Mouse (Mus musculus): Measurements from ENCODE around the gene Oasl2. TPM values are rescaled to one million over a fixed set of nuclear protein-coding genes. Genes with fewer than 3 reads are reported as not detected.
"Not testable (repeated sequence)": the region's sequence is repeated elsewhere in the genome, so short reads cannot be mapped to it uniquely, and the experiment has no call there.

Gene Oasl2
- total and polyA plus RNA-seq, 3 experiments = 5.8 to 11.7 (median 7.3) TPM

- H3K9ac ChIP-seq (ENCODE audit: low read depth, low read length) = no peak overlapping the region
- intact Hi-C loops (cut with DNase I) = loop anchor here (2.0 kb wide), 1 partner anchor 264 kb away; no protein-coding TSS in a partner anchor
- no peaks in the 10 kb centered on the region; the same call in 1 of the 2 replicates for H3K4me1 ChIP-seq (ENCODE audit: control insufficient read depth, insufficient read depth, low read length)
- H3K27ac ChIP-seq = no peak overlapping the region
- H3K4me3 ChIP-seq = no peak overlapping the region
- peak; percentile 83 for TF ChIP-seq CTCF (IDR thresholded peaks at IDR 0.05)
- TF ChIP-seq EP300 (IDR thresholded peaks at IDR 0.05; ENCODE audit: insufficient read depth, low read depth, low read length) = no peak
- 61% methylated on average over 1 of the region's 1 CpGs for WGBS
- H3K36me3 ChIP-seq (ENCODE audit: control insufficient read depth, insufficient read depth, low read length) = no peaks in the 10 kb centered on the region
- no peaks in the 10 kb centered on the region for H3K27me3 ChIP-seq (ENCODE audit: control insufficient read depth, insufficient read depth, low read length)
- DNase-seq = peak in 1 of 2 experiments; percentile 39
- H3K79me2 ChIP-seq (replicated peaks; ENCODE audit: control insufficient read depth, insufficient read depth, low read length) = no peaks in the 10 kb centered on the region
Measured at GRCm38 (mm10) chr5:114902413-114902812, 5.7 kb downstream of the Oasl2 start.

GRCm38 (mm10) chr5:114908598-114909305, 12.0 kb downstream of the Oasl2 start:
- no peak overlapping the region for H3K9ac ChIP-seq (ENCODE audit: low read depth, low read length)
- H3K79me2 ChIP-seq (replicated peaks; ENCODE audit: control insufficient read depth, insufficient read depth, low read length) = no peaks in the 10 kb centered on the region
- H3K27ac ChIP-seq = no peak overlapping the region
- peaks cover 2% of the 10 kb centered on the region for H3K4me1 ChIP-seq (ENCODE audit: control insufficient read depth, insufficient read depth, low read length)
- intact Hi-C loops (cut with DNase I) = no loop called here
- no peaks in the 10 kb centered on the region for H3K36me3 ChIP-seq (ENCODE audit: control insufficient read depth, insufficient read depth, low read length)
- TF ChIP-seq POLR2A (IDR thresholded peaks at IDR 0.05; ENCODE audit: insufficient read depth, low read depth, low read length) = no peak
- TF ChIP-seq CTCF (IDR thresholded peaks at IDR 0.05) = no peak
- no peak for TF ChIP-seq EP300 (IDR thresholded peaks at IDR 0.05; ENCODE audit: insufficient read depth, low read depth, low read length)
- 64% methylated on average over 13 of the region's 13 CpGs for WGBS
- no peak for DNase-seq
- H3K27me3 ChIP-seq (ENCODE audit: control insufficient read depth, insufficient read depth, low read length) = no peaks in the 10 kb centered on the region
- no peak overlapping the region for H3K4me3 ChIP-seq

GRCm38 (mm10) chr5:114913686-114914085, 16.9 kb downstream of the Oasl2 start:
- DNase-seq = no peak
- H3K4me1 ChIP-seq (ENCODE audit: control insufficient read depth, insufficient read depth, low read length) = peaks cover 8% of the 10 kb centered on the region
- H3K27me3 ChIP-seq (ENCODE audit: control insufficient read depth, insufficient read depth, low read length) = no peaks in the 10 kb centered on the region
- WGBS = 34% methylated on average over 4 of the region's 4 CpGs
- H3K79me2 ChIP-seq (replicated peaks; ENCODE audit: control insufficient read depth, insufficient read depth, low read length) = no peaks in the 10 kb centered on the region
- H3K9ac ChIP-seq (ENCODE audit: low read depth, low read length) = no peak overlapping the region
- intact Hi-C loops (cut with DNase I) = no loop called here
- H3K36me3 ChIP-seq (ENCODE audit: control insufficient read depth, insufficient read depth, low read length) = no peaks in the 10 kb centered on the region
- H3K27ac ChIP-seq = no peak overlapping the region
- no peak overlapping the region for H3K4me3 ChIP-seq
- no peak for TF ChIP-seq CTCF (IDR thresholded peaks at IDR 0.05)
- no peak for TF ChIP-seq POLR2A (IDR thresholded peaks at IDR 0.05; ENCODE audit: insufficient read depth, low read depth, low read length)
- TF ChIP-seq EP300 (IDR thresholded peaks at IDR 0.05; ENCODE audit: insufficient read depth, low read depth, low read length) = no peak

- H3K36me3 ChIP-seq (ENCODE audit: control insufficient read depth, insufficient read depth, low read length) = no peaks in the 10 kb centered on the region
- 75% methylated on average over 8 of the region's 8 CpGs for WGBS
- no peak for DNase-seq
- H3K27me3 ChIP-seq (ENCODE audit: control insufficient read depth, insufficient read depth, low read length) = no peaks in the 10 kb centered on the region
- H3K4me3 ChIP-seq = no peak overlapping the region
- peaks cover 8% of the 10 kb centered on the region for H3K4me1 ChIP-seq (ENCODE audit: control insufficient read depth, insufficient read depth, low read length)
- intact Hi-C loops (cut with DNase I) = no loop called here
- H3K27ac ChIP-seq = no peak overlapping the region
- no peaks in the 10 kb centered on the region for H3K79me2 ChIP-seq (replicated peaks; ENCODE audit: control insufficient read depth, insufficient read depth, low read length)
- TF ChIP-seq EP300 (IDR thresholded peaks at IDR 0.05; ENCODE audit: insufficient read depth, low read depth, low read length) (no peak), POLR2A (IDR thresholded peaks at IDR 0.05; ENCODE audit: insufficient read depth, low read depth, low read length) (no peak), CTCF (IDR thresholded peaks at IDR 0.05) (no peak)
- no peak overlapping the region for H3K9ac ChIP-seq (ENCODE audit: low read depth, low read length)
Measured at GRCm38 (mm10) chr5:114914855-114915254, 18.1 kb downstream of the Oasl2 start.

- Histone ChIP-seq H3K4me3 (no peak overlapping the region), H3K27ac (no peak overlapping the region), H3K79me2 (replicated peaks; ENCODE audit: control insufficient read depth, insufficient read depth, low read length) (no peaks in the 10 kb centered on the region), H3K4me1 (ENCODE audit: control insufficient read depth, insufficient read depth, low read length) (peaks cover 8% of the 10 kb centered on the region), H3K9ac (ENCODE audit: low read depth, low read length) (no peak overlapping the region), H3K36me3 (ENCODE audit: control insufficient read depth, insufficient read depth, low read length) (no peaks in the 10 kb centered on the region), H3K27me3 (ENCODE audit: control insufficient read depth, insufficient read depth, low read length) (no peaks in the 10 kb centered on the region)
- intact Hi-C loops (cut with DNase I) = no loop called here
- 48% methylated on average over 5 of the region's 5 CpGs for WGBS
- no peak for DNase-seq
- TF ChIP-seq EP300 (IDR thresholded peaks at IDR 0.05; ENCODE audit: insufficient read depth, low read depth, low read length) (no peak), CTCF (IDR thresholded peaks at IDR 0.05) (no peak), POLR2A (IDR thresholded peaks at IDR 0.05; ENCODE audit: insufficient read depth, low read depth, low read length) (no peak)
Measured at GRCm38 (mm10) chr5:114915854-114916253, 19.1 kb downstream of the Oasl2 start.

GRCm38 (mm10) chr5:114916777-114917176, 20.0 kb downstream of the Oasl2 start:
- Histone ChIP-seq H3K27ac (no peak overlapping the region), H3K9ac (ENCODE audit: low read depth, low read length) (no peak overlapping the region), H3K4me3 (no peak overlapping the region), H3K79me2 (replicated peaks; ENCODE audit: control insufficient read depth, insufficient read depth, low read length) (no peaks in the 10 kb centered on the region), H3K36me3 (ENCODE audit: control insufficient read depth, insufficient read depth, low read length) (no peaks in the 10 kb centered on the region), H3K27me3 (ENCODE audit: control insufficient read depth, insufficient read depth, low read length) (no peaks in the 10 kb centered on the region), H3K4me1 (ENCODE audit: control insufficient read depth, insufficient read depth, low read length) (peaks cover 9% of the 10 kb centered on the region)
- intact Hi-C loops (cut with DNase I) = no loop called here
- no peak for TF ChIP-seq POLR2A (IDR thresholded peaks at IDR 0.05; ENCODE audit: insufficient read depth, low read depth, low read length)
- WGBS = 57% methylated on average over 4 of the region's 4 CpGs
- peak in 1 of 2 experiments; percentile 41 for DNase-seq

- intact Hi-C loops (cut with DNase I); DNase-seq: not testable (repeated sequence)
- 96% methylated on average over 5 of the region's 5 CpGs for WGBS
Measured at GRCm38 (mm10) chr5:114917357-114917756, 20.6 kb downstream of the Oasl2 start.

More at GRCm38 (mm10) chr5:114917357-114917756, 20.6 kb downstream of the Oasl2 start:
- H3K27me3 ChIP-seq (ENCODE audit: control insufficient read depth, insufficient read depth, low read length); H3K9ac ChIP-seq (ENCODE audit: low read depth, low read length); H3K27ac ChIP-seq; H3K36me3 ChIP-seq (ENCODE audit: control insufficient read depth, insufficient read depth, low read length); H3K4me3 ChIP-seq; H3K4me1 ChIP-seq (ENCODE audit: control insufficient read depth, insufficient read depth, low read length); H3K79me2 ChIP-seq (replicated peaks; ENCODE audit: control insufficient read depth, insufficient read depth, low read length): not testable (repeated sequence)
